Mouse (Mus musculus): Measurements from ENCODE around the gene Mst1r.

DNA sequence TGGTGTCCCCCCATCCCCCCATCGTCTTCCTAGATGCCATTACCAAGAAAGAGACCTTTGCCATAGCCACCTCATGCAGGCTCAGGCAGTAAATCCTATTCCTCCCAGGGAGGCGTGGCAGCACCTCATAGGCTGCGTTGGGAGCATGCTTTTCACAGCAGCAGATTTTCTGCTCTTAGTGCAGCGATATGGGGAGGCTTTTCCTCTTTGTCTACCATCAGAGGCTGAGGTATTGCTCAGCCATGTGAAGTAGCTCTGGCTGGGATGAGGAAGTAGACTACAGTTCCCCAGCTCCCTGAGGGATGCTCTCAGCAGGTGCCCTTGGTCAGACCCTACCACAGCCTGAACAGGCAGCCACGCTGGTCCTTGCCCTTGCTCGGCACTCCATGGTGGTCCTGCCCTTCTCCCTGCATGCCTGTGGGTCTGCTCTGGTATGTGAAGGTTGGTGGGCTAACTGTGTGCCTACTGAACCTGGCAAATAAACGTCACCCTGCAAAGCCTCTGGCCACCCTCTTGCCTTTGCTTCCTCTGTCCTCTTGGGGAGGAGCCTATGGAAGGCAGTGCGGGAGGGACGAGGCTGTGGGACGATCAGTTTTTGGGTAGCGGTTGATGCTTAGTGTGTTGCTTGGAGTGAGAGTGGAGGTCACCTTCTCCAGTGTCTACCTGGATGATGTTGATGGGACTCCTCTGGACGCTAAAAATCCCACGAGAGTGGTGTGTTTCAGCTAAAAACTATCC lies 42.7 kb downstream of the Mst1r start:
- no peak for TF ChIP-seq CTCF (IDR thresholded peaks at IDR 0.05; ENCODE audit: extremely low read depth, insufficient read depth, insufficient read length, insufficient replicate concordance)
- no peak for TF ChIP-seq POLR2A (IDR thresholded peaks at IDR 0.05; ENCODE audit: low read depth, low read length)
